Mouse (Mus musculus) lung, postnatal 0 days (tissue): Measurements from ENCODE around the gene Skint9.
"Not testable (repeated sequence)": the region's sequence is repeated elsewhere in the genome, so short reads cannot be mapped to it uniquely, and the experiment has no call there.

Experiments used
- CTCF ChIP-seq: IDR thresholded peaks from 2 replicates; pipeline ENCODE4 v1.5.1; 2016; ENCODE audit warnings: antibody characterized with exemption, mild to moderate bottlenecking
- EP300 ChIP-seq: IDR thresholded peaks from 2 replicates; pipeline ENCODE4 v1.6.1; 2016; ENCODE audit warnings: antibody characterized with exemption, mild to moderate bottlenecking, control low read depth

- not testable (repeated sequence) for TF ChIP-seq EP300, CTCF
Observed at GRCm38 (mm10) chr4:112349111-112349510, 84.7 kb downstream of the Skint9 start.
